Mouse (Mus musculus) forebrain, embryonic 15.5 days (tissue): ENCODE results near the gene Magi1. TPM values are rescaled to one million over a fixed set of nuclear protein-coding genes. Genes with fewer than 3 reads are reported as not detected.

Source experiments
- ATAC-seq: fragments of 200-750 bp; cut with Nextera tagmentation; replicated peaks from 2 replicates; pipeline ENCODE4 v1.8.0; 2017; ENCODE audit warnings: mild to moderate bottlenecking, moderate TSS enrichment, moderate library complexity
- H3K27ac ChIP-seq: fragments of 300-500 bp; sonication (generic); replicated peaks from 2 replicates; pipeline ENCODE4 v1.5.1; 2015; ENCODE audit warnings: mild to moderate bottlenecking, inconsistent platforms
- H3K27me3 ChIP-seq: fragments of 300-500 bp; sonication (generic); 2 replicates; pipeline ENCODE4 v1.6.1; 2015; ENCODE audit warnings: inconsistent platforms
- H3K36me3 ChIP-seq: fragments of 300-500 bp; sonication (generic); 2 replicates; pipeline ENCODE4 v1.6.1; 2015; ENCODE audit warnings: mild to moderate bottlenecking, inconsistent platforms
- H3K4me1 ChIP-seq: fragments of 300-500 bp; sonication (generic); 2 replicates; pipeline ENCODE4 v1.6.1; 2015; ENCODE audit warnings: inconsistent platforms
- H3K4me2 ChIP-seq: fragments of 300-500 bp; sonication (generic); replicated peaks from 2 replicates; pipeline ENCODE4 v1.6.1; 2015; ENCODE audit warnings: mild to moderate bottlenecking, inconsistent platforms
- H3K4me3 ChIP-seq: fragments of 300-500 bp; sonication (generic); 2 replicates; pipeline ENCODE4 v1.5.1; 2015; ENCODE audit warnings: mild to moderate bottlenecking, inconsistent platforms
- H3K9ac ChIP-seq: fragments of 300-500 bp; sonication (generic); replicated peaks from 2 replicates; pipeline ENCODE4 v1.6.1; 2015; ENCODE audit warnings: mild to moderate bottlenecking, inconsistent platforms
- H3K9me3 ChIP-seq: fragments of 300-500 bp; sonication (generic); 2 replicates; pipeline ENCODE4 v1.6.1; 2016; ENCODE audit warnings: inconsistent platforms
- WGBS: fragments of 180-500 bp; shearing (Covaris S2); methylation state at CpG from one replicate; pipeline ENCODE4 v1.1.7; 2015; ENCODE audit warnings: mixed read lengths; 5-methylcytosine and 5-hydroxymethylcytosine counted together
- polyA plus RNA-seq: library from polyadenylated mRNA; unstranded; fragments of >200 nt; fragmentation: Nextera tagmentation; extraction: Ambion mirVana; gene quantifications from 2 replicates; pipeline ENCODE4 v1.2.1, GENCODE M21; 2015

Gene Magi1
- polyA plus RNA-seq, 1 experiment from 2014 or later: 36.7 TPM

- no peaks in the 10 kb centered on the region for H3K9me3 ChIP-seq
- peak overlapping the region; percentile 80 for H3K9ac ChIP-seq
- H3K27ac ChIP-seq: peak overlapping the region; percentile 97
- H3K4me3 ChIP-seq: peak overlapping the region; percentile 48
- peak overlapping the region; percentile 81 for H3K4me2 ChIP-seq
- no peaks in the 10 kb centered on the region for H3K36me3 ChIP-seq
- under 1% methylated on average over 22 of the region's 22 CpGs for WGBS
- ATAC-seq: peak; percentile 57
- H3K4me1 ChIP-seq: peaks cover 49% of the 10 kb centered on the region
- H3K27me3 ChIP-seq: no peaks in the 10 kb centered on the region
These were observed 370.4 kb downstream of the Magi1 start for GRCm38 (mm10) chr6:93913226-93913861.

- Histone ChIP-seq H3K27ac (peak overlapping the region; percentile 97), H3K9me3 (no peaks in the 10 kb centered on the region), H3K4me3 (peak overlapping the region; percentile 48), H3K9ac (peak overlapping the region; percentile 80), H3K36me3 (no peaks in the 10 kb centered on the region), H3K27me3 (no peaks in the 10 kb centered on the region), H3K4me2 (peak overlapping the region; percentile 81), H3K4me1 (peaks cover 49% of the 10 kb centered on the region)
- ATAC-seq: peak; percentile 92
- 1% methylated on average over 20 of the region's 20 CpGs for WGBS
These were observed 371.0 kb downstream of the Magi1 start for GRCm38 (mm10) chr6:93912582-93913225.

GRCm38 (mm10) chr6:93912003-93912581, 371.6 kb downstream of the Magi1 start:
- H3K4me3 ChIP-seq: peak overlapping the region; percentile 48
- H3K4me1 ChIP-seq: peaks cover 49% of the 10 kb centered on the region
- H3K9me3 ChIP-seq: no peaks in the 10 kb centered on the region
- H3K9ac ChIP-seq: peak overlapping the region; percentile 80
- no peaks in the 10 kb centered on the region for H3K27me3 ChIP-seq
- peak overlapping the region; percentile 81 for H3K4me2 ChIP-seq
- no peaks in the 10 kb centered on the region for H3K36me3 ChIP-seq
- WGBS: 2% methylated on average over 8 of the region's 8 CpGs
- H3K27ac ChIP-seq: peak overlapping the region; percentile 97
- ATAC-seq: peak; percentile 16

DNA sequence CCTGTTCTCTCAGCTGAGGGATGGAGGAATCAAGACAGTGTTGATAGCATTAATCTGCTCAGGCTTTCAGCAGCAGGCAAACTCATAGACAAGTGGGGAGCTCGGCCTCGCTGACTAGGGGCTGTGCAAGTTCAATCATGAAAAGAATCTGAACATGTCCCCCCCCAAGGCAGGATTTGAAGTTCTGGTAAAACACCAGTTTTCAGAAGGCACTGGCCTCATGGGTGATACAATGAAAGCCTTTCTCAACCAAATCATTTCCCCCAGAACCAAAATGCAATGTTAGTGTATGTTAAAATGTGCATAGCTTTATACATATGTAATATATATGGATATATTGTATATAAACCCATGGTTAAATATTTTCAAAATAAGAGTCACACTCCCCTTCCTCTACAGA, 372.3 kb downstream of the Magi1 start:
- Histone ChIP-seq H3K4me3 (peak overlapping the region; percentile 48), H3K4me1 (peaks cover 49% of the 10 kb centered on the region), H3K36me3 (no peaks in the 10 kb centered on the region), H3K4me2 (peak overlapping the region; percentile 81), H3K27ac (peak overlapping the region; percentile 97), H3K9ac (peak overlapping the region; percentile 80), H3K9me3 (no peaks in the 10 kb centered on the region), H3K27me3 (no peaks in the 10 kb centered on the region)
- ATAC-seq: no peak
- 6% methylated on average over 2 of the region's 2 CpGs for whole genome bisulfite sequencing

DNA sequence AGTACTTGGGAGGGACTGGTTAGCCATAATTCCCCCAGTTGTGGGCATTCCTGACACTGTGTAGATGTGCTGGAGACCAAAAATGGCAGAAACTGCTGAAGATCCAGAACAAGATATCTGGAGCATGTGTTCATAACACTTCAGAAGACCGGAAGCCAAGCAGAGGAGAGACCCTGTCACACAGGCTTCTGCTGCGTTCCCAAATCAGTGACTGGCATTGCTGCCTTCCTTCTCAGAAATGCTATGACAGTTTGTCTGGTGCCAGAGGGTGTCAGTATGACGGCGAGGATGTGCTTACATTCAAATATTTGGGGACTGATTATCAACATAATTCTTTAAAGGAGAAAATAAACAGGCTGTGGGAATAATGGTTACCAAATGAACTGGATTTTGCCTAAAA, 373.7 kb downstream of the Magi1 start:
- no peaks in the 10 kb centered on the region for H3K27me3 ChIP-seq
- no peaks in the 10 kb centered on the region for H3K36me3 ChIP-seq
- no peak for ATAC-seq
- H3K4me1 ChIP-seq: peaks cover 47% of the 10 kb centered on the region
- H3K27ac ChIP-seq: no peak overlapping the region
- no peaks in the 10 kb centered on the region for H3K9me3 ChIP-seq
- WGBS: 45% methylated on average over 4 of the region's 4 CpGs
- H3K4me2 ChIP-seq: peak overlapping the region; percentile 81
- H3K9ac ChIP-seq: 0 out of 2 replicates have a peak overlapping the region, but pooled peaks have one; percentile 27
- H3K4me3 ChIP-seq: peak overlapping the region; percentile 48

GRCm38 (mm10) chr6:93904987-93905386, 378.7 kb downstream of the Magi1 start:
- ATAC-seq: no peak
- H3K4me3 ChIP-seq: no peak overlapping the region
- H3K4me1 ChIP-seq: peaks cover 22% of the 10 kb centered on the region
- H3K4me2 ChIP-seq: no peak overlapping the region
- H3K36me3 ChIP-seq: no peaks in the 10 kb centered on the region
- no peak overlapping the region for H3K27ac ChIP-seq
- 91% methylated on average over 2 of the region's 2 CpGs for WGBS
- H3K9me3 ChIP-seq: no peaks in the 10 kb centered on the region
- no peak overlapping the region for H3K9ac ChIP-seq
- no peaks in the 10 kb centered on the region for H3K27me3 ChIP-seq

GRCm38 (mm10) chr6:93902239-93902638, 381.5 kb downstream of the Magi1 start:
- H3K4me3 ChIP-seq: no peak overlapping the region
- ATAC-seq: no peak

DNA sequence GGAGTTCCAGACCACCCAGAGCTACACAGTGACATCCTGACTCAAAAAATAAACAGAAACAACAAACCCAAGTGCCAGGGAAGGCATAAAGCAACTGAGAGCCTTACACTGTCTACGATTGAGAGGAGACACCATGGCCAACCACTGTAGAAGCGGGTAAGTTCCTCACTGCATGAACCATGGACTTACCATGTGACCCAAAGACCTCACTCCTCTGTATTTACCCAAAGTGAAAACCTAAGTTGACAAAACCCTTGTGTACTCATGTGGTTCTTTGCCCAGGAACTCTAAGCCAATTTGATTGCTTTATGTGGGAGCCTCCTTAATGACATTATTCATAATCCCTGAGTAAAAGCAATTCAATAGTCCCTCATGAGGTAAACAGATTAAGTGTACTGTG, 382.3 kb downstream of the Magi1 start:
- H3K36me3 ChIP-seq: no peaks in the 10 kb centered on the region
- no peak overlapping the region for H3K27ac ChIP-seq
- 92% methylated on average over 2 of the region's 2 CpGs for WGBS
- no peaks in the 10 kb centered on the region for H3K27me3 ChIP-seq
- no peak overlapping the region for H3K4me3 ChIP-seq
- no peak for ATAC-seq
- H3K4me2 ChIP-seq: no peak overlapping the region
- peaks cover 9% of the 10 kb centered on the region; the same call in 1 of the 2 replicates for H3K4me1 ChIP-seq
- H3K9ac ChIP-seq: no peak overlapping the region
- H3K9me3 ChIP-seq: no peaks in the 10 kb centered on the region

More at GRCm38 (mm10) chr6:93902239-93902638, 381.5 kb downstream of the Magi1 start:
- Histone ChIP-seq H3K27me3 (no peaks in the 10 kb centered on the region), H3K9ac (no peak overlapping the region), H3K4me2 (no peak overlapping the region), H3K27ac (no peak overlapping the region), H3K4me1 (peaks cover 9% of the 10 kb centered on the region; the same call in 1 of the 2 replicates), H3K36me3 (no peaks in the 10 kb centered on the region), H3K9me3 (no peaks in the 10 kb centered on the region)
- 52% methylated on average over 2 of the region's 2 CpGs for WGBS

DNA sequence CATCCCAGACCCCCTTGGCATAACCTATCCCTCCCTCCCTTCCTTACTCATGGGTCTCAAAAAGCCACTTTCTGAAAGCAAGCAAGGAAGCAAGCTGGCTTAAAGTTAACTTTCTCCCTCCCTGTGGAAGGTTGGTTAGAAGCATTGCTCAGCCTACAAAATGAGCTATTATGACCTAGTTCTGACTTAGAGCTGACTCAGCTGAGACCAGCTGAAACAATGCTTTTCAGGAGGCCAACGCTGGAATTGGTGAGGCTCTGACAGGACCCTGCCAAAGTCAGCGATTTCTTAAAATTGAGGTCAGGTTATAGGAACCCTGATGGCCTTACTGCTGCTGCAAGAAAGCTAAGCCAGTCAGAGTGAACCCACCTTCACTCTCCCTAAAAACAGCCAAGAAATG, 386.2 kb downstream of the Magi1 start:
- H3K27ac ChIP-seq: no peak overlapping the region
- no peak overlapping the region for H3K4me2 ChIP-seq
- no peaks in the 10 kb centered on the region for H3K27me3 ChIP-seq
- H3K36me3 ChIP-seq: no peaks in the 10 kb centered on the region
- no peaks in the 10 kb centered on the region for H3K9me3 ChIP-seq
- H3K4me1 ChIP-seq: peaks cover 15% of the 10 kb centered on the region
- ATAC-seq: no peak
- H3K9ac ChIP-seq: no peak overlapping the region
- WGBS: 82% methylated on average over 2 of the region's 2 CpGs
- H3K4me3 ChIP-seq: no peak overlapping the region

DNA sequence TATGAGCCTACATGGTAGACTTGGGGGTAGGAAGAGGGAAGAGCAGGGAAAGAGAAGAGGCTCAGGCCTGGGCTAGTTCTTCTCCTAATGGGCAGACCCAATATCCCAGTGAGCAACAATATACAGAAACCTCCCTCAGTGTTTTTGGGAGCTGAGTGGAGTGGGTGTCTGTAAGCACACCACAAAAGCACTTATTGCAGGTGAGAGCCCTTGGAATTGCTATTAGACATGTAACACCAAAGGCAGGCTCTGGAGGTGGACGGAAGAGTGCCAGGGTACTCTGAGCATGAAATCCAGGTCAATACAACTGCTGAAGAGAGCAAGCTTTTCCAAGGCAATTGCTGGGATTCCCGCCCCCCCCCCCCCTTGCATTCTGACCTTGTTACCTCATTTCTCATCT, 388.0 kb downstream of the Magi1 start:
- 84% methylated on average over 2 of the region's 2 CpGs for WGBS
- Histone ChIP-seq H3K27me3 (no peaks in the 10 kb centered on the region), H3K27ac (no peak overlapping the region), H3K4me1 (peaks cover 14% of the 10 kb centered on the region), H3K4me3 (no peak overlapping the region), H3K36me3 (no peaks in the 10 kb centered on the region), H3K9ac (no peak overlapping the region), H3K4me2 (no peak overlapping the region), H3K9me3 (no peaks in the 10 kb centered on the region)
- ATAC-seq: no peak

GRCm38 (mm10) chr6:93893956-93894355, 389.8 kb downstream of the Magi1 start:
- no peak overlapping the region for H3K27ac ChIP-seq
- no peaks in the 10 kb centered on the region for H3K9me3 ChIP-seq
- H3K4me2 ChIP-seq: no peak overlapping the region
- WGBS: 77% methylated on average over 7 of the region's 7 CpGs
- no peak overlapping the region for H3K9ac ChIP-seq
- no peaks in the 10 kb centered on the region for H3K27me3 ChIP-seq
- no peaks in the 10 kb centered on the region for H3K36me3 ChIP-seq
- H3K4me1 ChIP-seq: peaks cover 19% of the 10 kb centered on the region
- H3K4me3 ChIP-seq: no peak overlapping the region
- no peak for ATAC-seq

DNA sequence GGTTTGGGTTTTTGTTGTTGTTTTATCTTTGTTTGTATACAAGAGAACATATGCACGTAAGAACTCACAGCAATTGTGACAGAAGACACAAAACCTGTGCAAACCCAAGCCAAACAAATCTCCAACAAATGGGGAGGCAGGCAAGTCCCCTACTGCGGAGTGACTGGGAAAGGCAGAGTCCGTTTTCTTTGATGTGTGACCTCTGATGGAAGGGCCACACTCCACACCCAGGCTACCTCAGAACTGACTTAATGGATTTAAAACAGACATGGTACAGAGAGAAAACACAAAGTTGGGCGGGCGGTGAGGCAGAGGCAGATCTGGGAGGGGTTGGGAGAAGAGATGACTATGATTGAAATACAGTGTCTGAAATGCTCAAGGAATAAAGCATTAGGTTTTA, 390.8 kb downstream of the Magi1 start:
- no peak overlapping the region for H3K4me3 ChIP-seq
- H3K4me1 ChIP-seq: peaks cover 19% of the 10 kb centered on the region
- H3K4me2 ChIP-seq: no peak overlapping the region
- no peaks in the 10 kb centered on the region for H3K27me3 ChIP-seq
- WGBS: 46% methylated on average over 5 of the region's 5 CpGs
- no peaks in the 10 kb centered on the region for H3K9me3 ChIP-seq
- H3K27ac ChIP-seq: no peak overlapping the region
- no peak overlapping the region for H3K9ac ChIP-seq
- no peaks in the 10 kb centered on the region for H3K36me3 ChIP-seq
- no peak for ATAC-seq
